Mouse (Mus musculus): ENCODE data around the gene Gjb2. TPM values are rescaled to one million over a fixed set of nuclear protein-coding genes. Genes with fewer than 3 reads are reported as not detected.
A peak's percentile ranks its signal among the peaks of the same experiment; 100 is the strongest.

The Gjb2 gene
- total RNA-seq, 2 experiments from 2014 or later = 6.2 to 7.5 TPM

GRCm38 (mm10) chr14:57075537-57075936 is 29.0 kb downstream of the Gjb2 start:
- DNase-seq (ENCODE audit: low spot score in 2 of 2) = no peak

DNA sequence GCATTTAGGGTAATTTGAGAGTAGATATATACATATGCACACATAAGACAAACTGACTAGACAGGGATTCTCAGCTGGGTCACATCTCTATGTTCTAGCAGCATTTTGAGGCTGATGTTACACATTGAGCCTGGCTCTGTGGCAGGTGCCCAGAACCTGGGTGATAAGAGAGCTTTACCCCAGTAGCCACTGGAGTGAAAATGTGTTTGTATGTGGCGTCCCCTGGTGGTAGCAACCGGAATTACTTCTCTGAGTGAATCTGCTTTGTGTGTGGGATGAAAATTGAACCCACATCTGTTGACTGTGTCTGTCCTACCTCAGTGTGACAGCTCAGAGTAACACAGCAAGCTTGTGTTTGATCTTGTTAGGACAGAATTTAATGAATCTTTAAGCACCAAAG is 34.6 kb downstream of the Gjb2 start:
- DNase-seq (ENCODE audit: low spot score in 2 of 2) = peak; percentile 25 to 27

DNA sequence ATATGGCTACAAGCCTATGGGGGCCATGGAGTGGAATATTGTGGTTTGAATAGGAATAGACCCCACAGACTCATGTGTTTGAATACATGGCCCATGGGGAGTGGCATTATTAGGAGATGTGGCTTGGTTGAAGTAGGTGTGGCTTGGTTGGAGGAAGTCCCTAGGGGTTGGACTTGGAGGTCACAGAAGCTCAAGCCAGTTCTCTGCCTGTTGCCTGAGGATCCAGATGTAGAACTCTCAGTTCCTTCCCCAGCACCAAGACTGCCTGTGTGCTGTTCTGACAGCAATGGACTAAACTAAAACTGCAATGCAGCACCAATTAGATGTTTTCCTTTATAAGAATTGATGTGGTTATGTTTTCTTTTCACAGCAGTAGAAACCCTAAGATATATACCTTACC is 38.4 kb downstream of the Gjb2 start:
- no peak for DNase-seq (ENCODE audit: low spot score in 2 of 2)

- peak; percentile 81 for DNase-seq (ENCODE audit: low spot score in 2 of 2)
These were observed 44.5 kb downstream of the Gjb2 start for GRCm38 (mm10) chr14:57060052-57060451.

DNA sequence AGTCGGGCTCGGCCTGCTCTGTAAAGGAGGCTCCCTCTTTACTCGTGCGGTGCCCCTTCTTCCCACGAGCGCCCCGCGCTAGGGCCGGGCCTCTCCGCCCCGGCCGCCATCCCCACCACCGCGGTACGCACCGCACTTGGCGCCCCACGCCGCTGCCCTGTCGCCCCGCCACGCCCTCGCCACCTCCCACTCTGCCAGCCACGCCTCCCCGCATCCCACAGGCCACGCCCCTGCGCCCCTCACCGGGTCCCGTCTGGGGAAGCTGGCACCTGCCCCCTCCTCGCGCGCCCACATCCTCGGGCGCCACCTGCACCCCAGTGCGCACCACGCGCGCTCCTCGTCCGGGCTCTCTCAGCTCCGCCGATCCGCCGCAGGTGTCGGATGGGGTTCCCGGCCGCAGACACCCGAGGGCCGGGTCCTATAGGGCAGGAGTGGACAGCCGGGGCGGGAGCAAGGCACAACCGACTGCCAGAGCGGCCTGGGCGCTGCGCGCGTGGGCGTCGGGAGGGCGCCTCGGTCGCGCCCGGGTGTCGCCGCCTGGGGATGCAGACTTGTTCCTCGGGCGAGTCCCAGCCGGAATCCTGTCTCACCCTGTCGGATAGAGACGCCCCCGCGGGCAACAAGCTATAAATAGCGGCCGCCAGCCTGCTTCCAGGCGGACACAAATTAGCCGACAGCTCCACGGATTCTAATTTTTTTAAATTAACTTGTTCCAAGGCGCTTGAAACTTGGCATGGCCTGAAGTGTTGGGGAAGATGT is 46.8 kb downstream of the Gjb2 start, which contains the start of gene Gja3:
Gene Gja3 (minus strand): TSS at position 538 of the 759 bp plus-strand sequence.
- peak; percentile 13 to 36 for DNase-seq (ENCODE audit: low spot score in 2 of 2)

GRCm38 (mm10) chr14:57057204-57057562 is 47.3 kb downstream of the Gjb2 start:
- DNase-seq (ENCODE audit: low spot score in 2 of 2) = no peak

DNA sequence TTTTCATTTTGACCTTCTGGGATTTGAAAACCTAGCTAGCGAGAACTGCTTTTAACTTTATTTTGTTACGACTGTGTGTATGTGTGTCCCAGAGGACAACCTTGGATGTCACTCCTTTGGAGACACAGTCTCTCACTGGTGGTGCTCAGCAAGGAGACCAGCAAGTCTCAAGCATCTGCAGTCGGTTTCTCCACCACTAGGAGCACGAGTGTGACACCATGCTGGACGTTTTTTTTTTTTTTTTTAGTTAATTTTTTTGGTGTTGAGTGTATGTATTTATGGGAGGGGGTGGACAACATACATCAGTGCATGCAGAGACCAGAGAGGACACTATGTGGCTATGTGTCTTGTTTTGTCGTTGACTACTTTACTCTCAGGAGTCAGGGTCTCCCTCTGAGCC is 51.8 kb downstream of the Gjb2 start:
- no peak for DNase-seq (ENCODE audit: low spot score in 2 of 2)

Other genes starting within 250 kb of the Gjb2 start
- gene Zmym2, start 218.0 kb downstream of the Gjb2 start, total RNA-seq (2021) = 10 to 100 TPM; 88.7 to 99.0 TPM
- gene Gja3, start 46.6 kb downstream of the Gjb2 start, total RNA-seq (2021) = under 1 TPM; 0.46 to 0.89 TPM
- gene Gm4491, start 11.2 kb upstream of the Gjb2 start, total RNA-seq (2021) = under 1 TPM; 0.39 to 0.42 TPM
- 10 to 100 TPM; 36.7 to 44.6 TPM for gene Gjb6, start 28.9 kb upstream of the Gjb2 start, total RNA-seq (2021)